Mouse (Mus musculus) right cerebral cortex, adult 2 months (tissue): Measurements from ENCODE around the gene Simc1.

Experiments used
- DNase-seq, 2 experiments: peaks; one replicate each; pipeline ENCODE4 v3.0.0; 2021 to 2022; ENCODE audit warnings: low spot score in 2 of 2

The Simc1 gene

DNA sequence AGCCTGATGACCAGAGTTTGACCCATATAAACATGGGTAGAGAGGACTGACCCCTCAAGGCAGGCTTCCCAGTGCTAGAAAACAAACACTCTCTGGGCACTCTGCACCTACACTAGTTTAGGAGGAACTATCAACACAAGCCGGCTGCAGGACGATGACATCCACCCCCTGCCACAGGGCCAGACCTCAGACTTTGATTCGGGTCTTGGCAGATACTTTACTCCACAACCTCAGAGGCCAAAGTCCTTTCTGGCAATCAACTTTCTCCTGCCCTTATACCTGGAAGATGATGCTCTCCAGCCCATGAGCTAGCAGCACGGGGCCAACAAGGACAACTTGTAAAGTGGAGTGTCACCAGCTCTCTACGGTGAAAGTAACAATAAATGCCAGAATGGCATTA lies 79.3 kb downstream of the Simc1 start:
- DNase-seq: no peak

DNA sequence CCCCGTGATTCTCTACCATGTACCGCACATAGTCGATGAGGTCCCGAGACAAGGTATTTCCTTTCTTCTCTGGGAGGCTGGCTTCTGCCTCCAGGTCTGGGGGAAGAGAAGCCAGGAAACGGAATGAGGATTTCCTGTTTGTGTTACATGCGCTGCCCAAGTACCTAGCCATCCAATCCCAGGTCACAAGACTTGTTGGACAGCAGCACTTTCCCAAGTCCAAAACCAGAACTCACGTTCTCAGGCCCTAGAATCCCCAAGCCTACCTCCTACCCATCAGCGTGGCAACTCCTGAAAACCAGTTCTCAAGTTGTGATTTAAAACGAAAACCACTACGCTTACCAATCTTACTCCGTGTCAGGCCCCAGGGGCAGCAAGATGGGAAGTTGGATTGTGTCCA lies 82.3 kb downstream of the Simc1 start:
- no peak for DNase-seq

GRCm38 (mm10) chr13:54589414-54589995 lies 85.9 kb downstream of the Simc1 start:
- DNase-seq: no peak

- DNase-seq: peak; percentile 98
These were observed 86.7 kb downstream of the Simc1 start, which contains the start of the genes Nop16 and Higd2a for GRCm38 (mm10) chr13:54589996-54590951. Nop16 (minus strand) TSS chr13:54590090. Higd2a (plus strand) TSS chr13:54590207.

- DNase-seq: peak in 1 of 2 experiments; percentile 17
These were observed 88.3 kb downstream of the Simc1 start for GRCm38 (mm10) chr13:54591776-54592356.

DNA sequence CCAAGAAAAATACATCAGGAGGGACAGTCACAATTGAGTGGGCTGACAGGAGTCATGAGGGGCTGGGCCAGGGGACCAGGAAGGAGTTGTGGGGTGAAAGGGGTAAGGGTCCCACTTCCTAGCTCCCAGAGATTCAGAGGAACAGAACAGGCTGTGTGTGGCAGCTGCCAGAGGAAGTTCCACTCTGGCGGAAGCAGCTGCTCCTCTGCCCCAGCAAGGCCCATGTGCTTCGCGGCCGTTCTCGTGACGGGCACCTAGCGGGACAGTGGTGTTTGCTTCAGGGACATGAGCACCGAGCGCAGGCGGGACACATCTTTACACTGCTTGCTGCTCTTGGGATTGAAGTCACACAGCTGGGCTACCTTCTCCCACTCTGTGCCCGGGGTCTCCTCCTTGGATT lies 90.0 kb downstream of the Simc1 start:
- no peak for DNase-seq

DNA sequence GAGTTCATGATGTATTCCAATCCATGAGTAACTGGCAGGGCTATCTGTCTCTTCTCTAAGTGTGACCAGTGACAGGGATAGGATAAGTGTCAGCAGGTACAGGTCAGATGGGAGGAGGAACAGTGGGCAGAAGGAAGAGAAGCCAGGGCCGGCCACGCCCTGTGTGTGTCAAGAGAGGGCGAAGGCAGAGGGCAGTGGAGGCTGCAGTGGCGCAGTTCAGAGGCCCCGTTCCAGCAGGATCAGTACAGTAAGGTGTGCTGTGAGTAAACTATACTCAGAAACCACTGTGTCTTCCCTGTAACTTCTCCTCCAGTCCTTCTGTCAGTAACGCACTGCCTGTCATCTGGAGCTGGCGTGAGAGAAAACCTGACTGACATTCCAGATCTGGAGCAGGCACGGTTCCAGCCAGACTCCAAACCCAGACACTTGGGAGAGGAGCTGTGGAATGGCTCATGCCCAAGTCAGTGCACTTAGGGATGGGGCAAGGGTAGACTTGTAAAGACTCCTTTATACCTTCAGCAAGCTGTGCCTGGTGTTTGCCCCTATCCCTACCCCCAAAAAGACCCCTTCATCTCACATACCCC lies 92.6 kb downstream of the Simc1 start:
- DNase-seq: no peak

GRCm38 (mm10) chr13:54596870-54597269 lies 93.3 kb downstream of the Simc1 start:
- no peak for DNase-seq

DNA sequence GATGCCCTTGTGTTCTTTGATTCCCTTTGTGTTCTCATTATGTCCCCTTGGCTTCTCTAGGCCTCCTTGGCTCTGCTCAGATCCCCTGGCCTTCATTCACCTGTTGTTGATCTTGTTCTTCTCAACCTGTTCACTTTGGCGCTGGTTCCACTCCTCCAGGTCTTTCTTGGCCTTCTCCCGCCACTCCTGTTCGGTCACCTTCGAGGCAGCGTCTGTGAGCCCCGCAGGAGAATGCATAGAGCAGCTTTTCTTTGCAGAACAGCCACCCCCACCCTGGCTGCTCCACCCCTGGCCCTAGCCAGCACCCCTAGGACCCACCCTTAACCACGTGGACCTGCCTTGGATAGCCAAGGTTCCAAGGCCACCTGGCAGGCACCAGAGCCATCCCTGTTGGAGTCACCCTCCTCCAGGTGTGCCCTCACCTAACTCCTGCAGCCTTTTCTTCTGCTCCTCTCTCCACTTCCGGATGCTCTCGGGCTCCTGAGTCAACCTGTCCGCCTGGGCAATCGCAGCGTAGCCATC lies 95.1 kb downstream of the Simc1 start:
- DNase-seq: no peak
